Mouse (Mus musculus) fibroblast of lung, adult 2 months (primary cell): ENCODE data around the gene Trappc10.

Source experiments
- DNase-seq: peaks from one replicate; pipeline ENCODE4 v3.0.0-alpha.2; 2011; ENCODE audit warnings: low read depth

Trappc10 gene

GRCm38 (mm10) chr10:78244438-78245224, at the start of gene Trappc10:
TSS of gene Trappc10 (minus strand) at chr10:78244641.
- peak; percentile 44 for DNase-seq

GRCm38 (mm10) chr10:78293576-78293975, 49.1 kb upstream of the Trappc10 start:
- DNase-seq = no peak

GRCm38 (mm10) chr10:78292381-78292780, 47.9 kb upstream of the Trappc10 start:
- no peak for DNase-seq

GRCm38 (mm10) chr10:78290730-78291535, 46.5 kb upstream of the Trappc10 start:
- no peak for DNase-seq

- no peak for DNase-seq
Measured at GRCm38 (mm10) chr10:78288896-78289295, 44.5 kb upstream of the Trappc10 start.

- DNase-seq = no peak
Measured at GRCm38 (mm10) chr10:78288135-78288534, 43.7 kb upstream of the Trappc10 start.

- DNase-seq = no peak
Measured at GRCm38 (mm10) chr10:78287465-78288132, 43.2 kb upstream of the Trappc10 start.

- DNase-seq = no peak
Measured at GRCm38 (mm10) chr10:78285959-78286358, 41.5 kb upstream of the Trappc10 start.

- no peak for DNase-seq
Measured at GRCm38 (mm10) chr10:78285409-78285808, 41.0 kb upstream of the Trappc10 start.

- no peak for DNase-seq
Measured at GRCm38 (mm10) chr10:78284812-78285211, 40.4 kb upstream of the Trappc10 start.

GRCm38 (mm10) chr10:78282411-78282810, 38.0 kb upstream of the Trappc10 start:
- no peak for DNase-seq

GRCm38 (mm10) chr10:78280486-78280885, 36.0 kb upstream of the Trappc10 start:
- DNase-seq = no peak

- no peak for DNase-seq
Measured at GRCm38 (mm10) chr10:78279210-78279609, 34.8 kb upstream of the Trappc10 start.

GRCm38 (mm10) chr10:78277835-78278234, 33.4 kb upstream of the Trappc10 start:
- no peak for DNase-seq

GRCm38 (mm10) chr10:78276242-78276641, 31.8 kb upstream of the Trappc10 start:
- no peak for DNase-seq

GRCm38 (mm10) chr10:78272932-78273331, 28.5 kb upstream of the Trappc10 start:
- DNase-seq = no peak

GRCm38 (mm10) chr10:78265881-78266280, 21.4 kb upstream of the Trappc10 start:
- DNase-seq = no peak

- DNase-seq = no peak
Measured at GRCm38 (mm10) chr10:78264735-78265134, 20.3 kb upstream of the Trappc10 start.

GRCm38 (mm10) chr10:78260916-78261650, 16.6 kb upstream of the Trappc10 start:
- no peak for DNase-seq

GRCm38 (mm10) chr10:78260322-78260721, 15.9 kb upstream of the Trappc10 start:
- no peak for DNase-seq

- DNase-seq = no peak
Measured at GRCm38 (mm10) chr10:78259702-78260101, 15.3 kb upstream of the Trappc10 start.

GRCm38 (mm10) chr10:78259230-78259629, 14.8 kb upstream of the Trappc10 start:
- no peak for DNase-seq
